Mouse (Mus musculus) intestine, embryonic 16.5 days (tissue): Measurements from ENCODE around the gene Coro2a. TPM values are rescaled to one million over a fixed set of nuclear protein-coding genes. Genes with fewer than 3 reads are reported as not detected.
"Not testable (repeated sequence)": the region's sequence is repeated elsewhere in the genome, so short reads cannot be mapped to it uniquely, and the experiment has no call there.

Experiments
- ATAC-seq: fragments of 200-750 bp; cut with Nextera tagmentation; 2 replicates; pipeline ENCODE4 v1.8.0; 2017; ENCODE audit warnings: moderate TSS enrichment, moderate library complexity
- H3K27ac ChIP-seq: fragments of 300-500 bp; sonication (generic); 2 replicates; pipeline ENCODE4 v1.5.1; 2014; ENCODE audit warnings: mild to moderate bottlenecking, low read length
- H3K27me3 ChIP-seq: fragments of 300-500 bp; sonication (generic); replicated peaks from 2 replicates; pipeline ENCODE4 v1.6.1; 2014; ENCODE audit warnings: low read length, control low read depth, mixed read lengths; ENCODE audit not compliant: control insufficient read depth, insufficient read depth
- H3K36me3 ChIP-seq: fragments of 300-500 bp; sonication (generic); 2 replicates; pipeline ENCODE4 v1.6.1; 2014; ENCODE audit warnings: low read length, control low read depth; ENCODE audit not compliant: control insufficient read depth, insufficient read depth
- H3K4me1 ChIP-seq: fragments of 300-500 bp; sonication (generic); 2 replicates; pipeline ENCODE4 v1.6.1; 2014; ENCODE audit warnings: low read length, control low read depth, mixed read lengths; ENCODE audit not compliant: control insufficient read depth, insufficient read depth
- H3K4me2 ChIP-seq: fragments of 300-500 bp; sonication (generic); 2 replicates; pipeline ENCODE4 v1.6.1; 2014; ENCODE audit warnings: low read depth, low read length, control low read depth
- H3K4me3 ChIP-seq: fragments of 300-500 bp; sonication (generic); 2 replicates; pipeline ENCODE4 v1.5.1; 2014; ENCODE audit warnings: mild to moderate bottlenecking, low read length
- H3K9ac ChIP-seq: fragments of 300-500 bp; sonication (generic); 2 replicates; pipeline ENCODE4 v1.6.1; 2014; ENCODE audit warnings: low read depth, low read length
- H3K9me3 ChIP-seq: fragments of 300-500 bp; sonication (generic); 2 replicates; pipeline ENCODE4 v1.6.1; 2016; ENCODE audit warnings: low read length, control low read depth; ENCODE audit not compliant: control insufficient read depth
- WGBS: fragments of 180-500 bp; shearing (Covaris S2); extraction: QIAGEN DNeasy Blood & Tissue Kit; methylation state at CpG from one replicate; pipeline ENCODE4 v1.1.7; 2014; 5-methylcytosine and 5-hydroxymethylcytosine counted together
- polyA plus RNA-seq: library from polyadenylated mRNA; unstranded; fragments of >200 nt; fragmentation: Nextera tagmentation; extraction: Ambion mirVana; gene quantifications from 2 replicates; pipeline ENCODE4 v1.2.1, GENCODE M21; 2015

The Coro2a gene
- polyA plus RNA-seq: 99.8 and 112 TPM in 2 replicates

DNA sequence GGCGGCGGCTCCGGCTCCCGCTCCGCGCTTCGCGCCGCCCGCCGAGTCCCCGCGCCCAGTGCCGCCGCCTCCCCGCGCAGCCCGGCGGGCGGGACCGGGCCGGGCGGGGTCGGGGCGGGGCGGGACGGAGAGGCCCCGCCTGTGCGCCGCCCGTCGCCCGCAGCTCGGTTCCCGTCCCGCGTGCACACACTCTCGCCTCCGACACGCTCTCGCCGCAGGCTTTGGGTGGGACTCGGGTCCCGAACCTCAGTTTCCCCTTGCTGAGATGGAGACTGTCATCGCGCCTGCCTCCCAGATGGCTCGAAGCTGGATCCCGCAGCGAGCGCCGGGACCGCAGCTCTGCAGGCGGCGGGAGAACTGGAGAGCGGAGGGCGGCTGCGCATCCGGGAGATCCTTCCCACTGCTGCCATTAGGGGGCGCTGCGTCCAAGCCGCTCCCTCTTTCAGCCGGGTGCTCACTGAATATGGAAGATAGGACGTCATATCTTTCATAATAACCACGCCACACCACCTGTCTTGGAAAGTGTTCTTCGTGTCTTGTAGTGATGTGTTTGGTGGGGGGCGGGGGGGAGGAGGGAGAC lies at the start of gene Coro2a:
Coro2a (minus strand) TSS at position 359 of the 580 bp plus-strand sequence.
- H3K4me3 ChIP-seq: peak within 1 kb of the TSS; percentile 70

DNA sequence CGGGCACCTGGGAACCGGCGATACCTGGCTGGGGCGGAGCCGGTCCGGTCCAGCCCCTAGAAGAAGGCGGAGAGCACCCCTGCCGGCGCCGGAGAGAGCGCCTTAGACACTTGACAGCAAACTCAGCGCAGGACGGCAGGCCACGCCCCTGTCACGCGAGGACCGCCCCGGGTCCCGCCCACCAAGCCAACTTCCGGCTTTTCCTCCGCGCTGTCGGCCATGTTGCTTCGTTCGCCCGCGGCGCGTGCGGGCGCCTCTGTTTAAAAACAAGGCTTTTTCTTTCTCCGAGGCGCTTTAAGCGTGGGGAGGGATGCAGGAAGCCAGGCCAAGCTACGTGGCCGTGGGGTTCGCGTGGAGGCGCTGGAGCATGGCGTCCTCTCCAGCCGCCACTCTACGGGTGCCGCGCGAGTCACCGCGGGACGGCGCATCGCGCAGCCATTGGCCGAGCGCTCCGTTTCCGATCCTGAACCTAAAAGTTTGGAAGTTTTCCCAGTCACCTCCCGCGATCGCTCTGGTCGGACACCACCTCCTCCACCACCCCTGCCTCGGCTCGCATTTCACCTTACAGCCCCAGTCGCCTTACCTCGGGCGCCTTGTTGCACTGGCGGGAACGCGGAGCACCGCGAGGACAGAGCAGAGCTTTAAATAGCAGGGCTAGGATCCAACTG lies 48.2 kb upstream of the Coro2a start, which contains the start of gene Tbc1d2:
Tbc1d2 (minus strand) TSS at position 124 of the 668 bp plus-strand sequence.
- no peaks in the 10 kb centered on the region for H3K36me3 ChIP-seq
- peak within 1 kb of the TSS; percentile 84 for H3K9ac ChIP-seq
- WGBS: under 1% methylated on average over 69 of the region's 69 CpGs
- peak within 1 kb of the TSS; percentile 78 for H3K4me3 ChIP-seq
- 0 out of 2 replicates have a peak, but pooled peaks cover 6% of the 10 kb centered on the region for H3K4me1 ChIP-seq
- H3K9me3 ChIP-seq: no peaks in the 10 kb centered on the region
- 0 out of 2 replicates have a peak, but pooled peaks cover 2% of the 10 kb centered on the region for H3K27me3 ChIP-seq
- H3K27ac ChIP-seq: peak within 1 kb of the TSS; percentile 75
- H3K4me2 ChIP-seq: peak within 1 kb of the TSS; percentile 94
- ATAC-seq: peak; percentile 98

More for the DNA sequence above, at the start of gene Coro2a:
- H3K27ac ChIP-seq: peak within 1 kb of the TSS; percentile 81
- H3K4me2 ChIP-seq: peak within 1 kb of the TSS; percentile 90
- peak within 1 kb of the TSS; percentile 81 for H3K9ac ChIP-seq
- ATAC-seq: peak; percentile 76
- no peaks in the 10 kb centered on the region for H3K9me3 ChIP-seq
- WGBS: under 1% methylated on average over 59 of the region's 66 CpGs
- H3K36me3 ChIP-seq: no peaks in the 10 kb centered on the region
- peaks cover 6% of the 10 kb centered on the region; the same call in 1 of the 2 replicates for H3K4me1 ChIP-seq
- peaks cover 20% of the 10 kb centered on the region; the same call in 1 of the 2 replicates for H3K27me3 ChIP-seq

GRCm38 (mm10) chr4:46649161-46649560 lies 47.2 kb upstream of the Coro2a start:
- H3K9ac ChIP-seq: peak overlapping the region; percentile 84
- no peak; the same call in 1 of the 2 replicates for ATAC-seq
- peak overlapping the region; percentile 54 for H3K27ac ChIP-seq
- no peaks in the 10 kb centered on the region for H3K36me3 ChIP-seq
- 31% methylated on average over 4 of the region's 4 CpGs for WGBS
- H3K9me3 ChIP-seq: no peaks in the 10 kb centered on the region
- peak overlapping the region; percentile 78 for H3K4me3 ChIP-seq
- H3K27me3 ChIP-seq: 0 out of 2 replicates have a peak, but pooled peaks cover 2% of the 10 kb centered on the region
- 0 out of 2 replicates have a peak, but pooled peaks cover 6% of the 10 kb centered on the region for H3K4me1 ChIP-seq
- H3K4me2 ChIP-seq: peak overlapping the region; percentile 94

- Histone ChIP-seq H3K9me3 (no peaks in the 10 kb centered on the region), H3K9ac (peak overlapping the region; percentile 14; the same call in 1 of the 2 replicates), H3K27ac (peak overlapping the region; percentile 85), H3K4me2 (no peak overlapping the region), H3K27me3 (no peaks in the 10 kb centered on the region), H3K4me1 (peaks cover 8% of the 10 kb centered on the region; the same call in 1 of the 2 replicates), H3K36me3 (no peaks in the 10 kb centered on the region), H3K4me3 (no peak overlapping the region)
- WGBS: 77% methylated on average over 8 of the region's 8 CpGs
- peak; percentile 51; the same call in 1 of the 2 replicates for ATAC-seq
These were observed 41.7 kb upstream of the Coro2a start for GRCm38 (mm10) chr4:46643676-46644112.

GRCm38 (mm10) chr4:46642924-46643675 lies 41.1 kb upstream of the Coro2a start:
- WGBS: 57% methylated on average over 8 of the region's 8 CpGs
- Histone ChIP-seq H3K9me3 (no peaks in the 10 kb centered on the region), H3K4me3 (no peak overlapping the region), H3K4me2 (no peak overlapping the region), H3K27me3 (no peaks in the 10 kb centered on the region), H3K4me1 (peaks cover 8% of the 10 kb centered on the region; the same call in 1 of the 2 replicates), H3K27ac (peak overlapping the region; percentile 85), H3K36me3 (no peaks in the 10 kb centered on the region), H3K9ac (no peak overlapping the region)
- peak; percentile 93 for ATAC-seq

GRCm38 (mm10) chr4:46641283-46641682 lies 39.3 kb upstream of the Coro2a start:
- no peaks in the 10 kb centered on the region for H3K36me3 ChIP-seq
- no peak overlapping the region for H3K27ac ChIP-seq
- H3K27me3 ChIP-seq: no peaks in the 10 kb centered on the region
- peaks cover 8% of the 10 kb centered on the region; the same call in 1 of the 2 replicates for H3K4me1 ChIP-seq
- WGBS: 69% methylated on average over 4 of the region's 4 CpGs
- ATAC-seq: no peak
- no peak overlapping the region for H3K4me3 ChIP-seq
- H3K4me2 ChIP-seq: no peak overlapping the region
- no peaks in the 10 kb centered on the region for H3K9me3 ChIP-seq
- H3K9ac ChIP-seq: no peak overlapping the region

GRCm38 (mm10) chr4:46639866-46640265 lies 37.9 kb upstream of the Coro2a start:
- Histone ChIP-seq H3K4me3 (no peak overlapping the region), H3K27ac (no peak overlapping the region), H3K27me3 (no peaks in the 10 kb centered on the region), H3K9me3 (no peaks in the 10 kb centered on the region), H3K36me3 (no peaks in the 10 kb centered on the region), H3K9ac (no peak overlapping the region), H3K4me1 (peaks cover 8% of the 10 kb centered on the region; the same call in 1 of the 2 replicates), H3K4me2 (no peak overlapping the region)
- ATAC-seq: no peak
- WGBS: 65% methylated on average over 8 of the region's 8 CpGs

DNA sequence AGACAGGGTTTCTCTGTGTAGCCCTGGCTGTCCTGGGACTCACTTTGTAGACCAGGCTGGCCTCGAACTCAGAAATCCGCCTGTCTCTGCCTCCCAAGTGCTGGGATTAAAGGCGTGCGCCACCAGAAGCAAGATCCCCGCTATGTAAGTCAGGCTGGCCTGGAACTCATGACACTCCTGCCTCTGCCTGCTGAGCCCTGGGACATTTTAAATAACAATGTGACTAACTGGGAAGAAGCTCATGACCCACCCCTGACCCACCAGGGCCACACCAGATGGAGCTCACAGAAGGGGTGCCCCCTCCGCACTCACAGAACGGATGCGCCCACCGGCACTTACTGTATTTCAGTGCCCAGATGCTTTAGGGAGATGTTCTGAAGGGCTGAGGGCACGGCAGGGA lies 35.2 kb upstream of the Coro2a start:
- H3K27me3 ChIP-seq, ATAC-seq, H3K27ac ChIP-seq, H3K9ac ChIP-seq, H3K4me2 ChIP-seq, H3K4me3 ChIP-seq, H3K9me3 ChIP-seq, H3K36me3 ChIP-seq, H3K4me1 ChIP-seq: not testable (repeated sequence)
- WGBS: 92% methylated on average over 10 of the region's 10 CpGs
